Comparison of ENCODE assay signal across 26 mouse cellular contexts in genomic region chr7:63113252-63113651, GRCm38 (mm10).
DNase-seq lines count a peak whose midpoint lies in the region; ATAC-seq lines count a peak whose summit lies in the region.
"Had no signal": no experiment of that assay in that cellular context is flagged by ENCODE, and none has a peak within 500 bp of the region (broad histone marks: within the 10 kb centered on the region; RNA-seq: fewer than 3 reads in every experiment).

No protein-coding gene starts in this region.

- no peak overlapping the region for H3K9ac ChIP-seq in forebrain, embryonic 11.5 days (ENCODE audit: low read length)
- no peak overlapping the region for H3K9ac ChIP-seq in hindbrain, embryonic 13.5 days
- H3K9ac ChIP-seq in hindbrain, embryonic 12.5 days, result no peak overlapping the region
- H3K9ac ChIP-seq in hindbrain, embryonic 16.5 days (ENCODE audit: low read depth, low read length), result no peak overlapping the region
- no peak overlapping the region for H3K9ac ChIP-seq in midbrain, embryonic 11.5 days (ENCODE audit: low read length)
- H3K9ac ChIP-seq in midbrain, embryonic 16.5 days (ENCODE audit: low read depth, low read length), result no peak overlapping the region
- H3K9ac ChIP-seq: embryonic facial prominence, embryonic 12.5 days had no signal

- H3K27ac ChIP-seq in forebrain, embryonic 10.5 days, result peak overlapping the region; percentile 40; the same call in 1 of the 2 replicates
- no peak overlapping the region for H3K27ac ChIP-seq in forebrain, embryonic 11.5 days (ENCODE audit: low read depth, low read length)
- peak overlapping the region; percentile 75 for H3K27ac ChIP-seq in hindbrain, embryonic 10.5 days
- H3K27ac ChIP-seq in hindbrain, embryonic 13.5 days, result no peak overlapping the region
- no peak overlapping the region for H3K27ac ChIP-seq in hindbrain, embryonic 12.5 days
- no peak overlapping the region for H3K27ac ChIP-seq in hindbrain, embryonic 16.5 days (ENCODE audit: low read depth, low read length)
- H3K27ac ChIP-seq in midbrain, embryonic 11.5 days (ENCODE audit: low read depth, low read length), result no peak overlapping the region
- H3K27ac ChIP-seq in midbrain, embryonic 16.5 days (ENCODE audit: low read length), result no peak overlapping the region
- H3K27ac ChIP-seq: embryonic facial prominence, embryonic 10.5 days; embryonic facial prominence, embryonic 12.5 days had no signal

- no peaks in the 10 kb centered on the region for H3K36me3 ChIP-seq in forebrain, embryonic 10.5 days (replicated peaks)
- H3K36me3 ChIP-seq in forebrain, embryonic 11.5 days (ENCODE audit: control insufficient read depth, insufficient read depth, low read length), result no peaks in the 10 kb centered on the region
- no peaks in the 10 kb centered on the region for H3K36me3 ChIP-seq in hindbrain, embryonic 10.5 days
- H3K36me3 ChIP-seq in hindbrain, embryonic 13.5 days, result no peaks in the 10 kb centered on the region
- no peaks in the 10 kb centered on the region for H3K36me3 ChIP-seq in hindbrain, embryonic 12.5 days
- H3K36me3 ChIP-seq in hindbrain, embryonic 16.5 days (ENCODE audit: control insufficient read depth, insufficient read depth, low read length), result no peaks in the 10 kb centered on the region
- H3K36me3 ChIP-seq in midbrain, embryonic 11.5 days (ENCODE audit: control insufficient read depth, insufficient read depth, low read length), result no peaks in the 10 kb centered on the region
- no peaks in the 10 kb centered on the region for H3K36me3 ChIP-seq in midbrain, embryonic 16.5 days (ENCODE audit: control insufficient read depth, insufficient read depth, low read length)
- H3K36me3 ChIP-seq: embryonic facial prominence, embryonic 10.5 days; embryonic facial prominence, embryonic 12.5 days; G1E had no signal

- no peaks in the 10 kb centered on the region for H3K9me3 ChIP-seq in forebrain, embryonic 10.5 days
- no peaks in the 10 kb centered on the region for H3K9me3 ChIP-seq in forebrain, embryonic 11.5 days (ENCODE audit: control insufficient read depth, low read length)
- H3K9me3 ChIP-seq in hindbrain, embryonic 10.5 days, result no peaks in the 10 kb centered on the region
- H3K9me3 ChIP-seq in hindbrain, embryonic 13.5 days, result no peaks in the 10 kb centered on the region
- no peaks in the 10 kb centered on the region for H3K9me3 ChIP-seq in hindbrain, embryonic 12.5 days (replicated peaks)
- no peaks in the 10 kb centered on the region for H3K9me3 ChIP-seq in hindbrain, embryonic 16.5 days (ENCODE audit: control insufficient read depth, low read length)
- H3K9me3 ChIP-seq in midbrain, embryonic 11.5 days (ENCODE audit: control insufficient read depth, low read length), result no peaks in the 10 kb centered on the region
- H3K9me3 ChIP-seq in midbrain, embryonic 16.5 days (replicated peaks; ENCODE audit: control insufficient read depth, low read length, poor library complexity, severe bottlenecking), result no peaks in the 10 kb centered on the region
- H3K9me3 ChIP-seq: embryonic facial prominence, embryonic 10.5 days; embryonic facial prominence, embryonic 12.5 days had no signal

- no peak overlapping the region for H3K4me2 ChIP-seq in forebrain, embryonic 11.5 days (ENCODE audit: low read depth, low read length, severe bottlenecking)
- no peak overlapping the region for H3K4me2 ChIP-seq in hindbrain, embryonic 13.5 days
- no peak overlapping the region for H3K4me2 ChIP-seq in hindbrain, embryonic 12.5 days (replicated peaks)
- no peak overlapping the region for H3K4me2 ChIP-seq in hindbrain, embryonic 16.5 days (ENCODE audit: low read length)
- no peak overlapping the region for H3K4me2 ChIP-seq in midbrain, embryonic 11.5 days
- no peak overlapping the region for H3K4me2 ChIP-seq in midbrain, embryonic 16.5 days (ENCODE audit: low read length)
- H3K4me2 ChIP-seq: embryonic facial prominence, embryonic 12.5 days had no signal

- H3K27me3 ChIP-seq in forebrain, embryonic 10.5 days (ENCODE audit: poor library complexity, severe bottlenecking), result no peaks in the 10 kb centered on the region
- no peaks in the 10 kb centered on the region for H3K27me3 ChIP-seq in forebrain, embryonic 11.5 days (ENCODE audit: control insufficient read depth, insufficient read depth, low read length)
- H3K27me3 ChIP-seq in hindbrain, embryonic 10.5 days (ENCODE audit: insufficient read depth, poor library complexity, severe bottlenecking), result no peaks in the 10 kb centered on the region
- H3K27me3 ChIP-seq in hindbrain, embryonic 13.5 days, result no peaks in the 10 kb centered on the region
- no peaks in the 10 kb centered on the region for H3K27me3 ChIP-seq in hindbrain, embryonic 12.5 days
- H3K27me3 ChIP-seq in hindbrain, embryonic 16.5 days (replicated peaks; ENCODE audit: control insufficient read depth, insufficient read depth, low read length), result no peaks in the 10 kb centered on the region
- no peaks in the 10 kb centered on the region for H3K27me3 ChIP-seq in midbrain, embryonic 11.5 days (ENCODE audit: control insufficient read depth, insufficient read depth, low read length)
- no peaks in the 10 kb centered on the region for H3K27me3 ChIP-seq in midbrain, embryonic 16.5 days (ENCODE audit: control insufficient read depth, insufficient read depth, low read depth, low read length)
- H3K27me3 ChIP-seq: CH12.LX; embryonic facial prominence, embryonic 12.5 days; Patski had no signal

- 80% methylated on average over 2 of the region's 2 CpGs for WGBS in forebrain, embryonic 10.5 days
- 79% methylated on average over 2 of the region's 2 CpGs for WGBS in forebrain, embryonic 11.5 days
- 53% methylated on average over 2 of the region's 2 CpGs for WGBS in hindbrain, embryonic 10.5 days
- WGBS in hindbrain, embryonic 13.5 days, result 45% methylated on average over 2 of the region's 2 CpGs
- 57% methylated on average over 2 of the region's 2 CpGs for WGBS in hindbrain, embryonic 12.5 days
- WGBS in hindbrain, embryonic 16.5 days, result 55% methylated on average over 2 of the region's 2 CpGs
- 78% methylated on average over 2 of the region's 2 CpGs for WGBS in midbrain, embryonic 11.5 days
- 79% methylated on average over 2 of the region's 2 CpGs for WGBS in midbrain, embryonic 16.5 days

- H3K4me1 ChIP-seq in forebrain, embryonic 10.5 days, result peaks cover 23% of the 10 kb centered on the region
- H3K4me1 ChIP-seq in forebrain, embryonic 11.5 days (replicated peaks; ENCODE audit: control insufficient read depth, insufficient read depth, low read length), result 0 out of 2 replicates have a peak, but pooled peaks cover 2% of the 10 kb centered on the region
- H3K4me1 ChIP-seq in hindbrain, embryonic 10.5 days (replicated peaks), result peaks cover 28% of the 10 kb centered on the region
- H3K4me1 ChIP-seq in hindbrain, embryonic 13.5 days (replicated peaks), result peaks cover 3% of the 10 kb centered on the region
- peaks cover 3% of the 10 kb centered on the region; the same call in 1 of the 2 replicates for H3K4me1 ChIP-seq in hindbrain, embryonic 12.5 days
- H3K4me1 ChIP-seq in hindbrain, embryonic 16.5 days (ENCODE audit: control insufficient read depth, insufficient read depth, low read depth, low read length), result no peaks in the 10 kb centered on the region
- no peaks in the 10 kb centered on the region for H3K4me1 ChIP-seq in midbrain, embryonic 11.5 days (ENCODE audit: control insufficient read depth, insufficient read depth, low read length)
- no peaks in the 10 kb centered on the region for H3K4me1 ChIP-seq in midbrain, embryonic 16.5 days (ENCODE audit: control insufficient read depth, insufficient read depth, low read length)
- H3K4me1 ChIP-seq: embryonic facial prominence, embryonic 10.5 days; embryonic facial prominence, embryonic 12.5 days had no signal

- no peak overlapping the region for H3K4me3 ChIP-seq in forebrain, embryonic 10.5 days
- no peak overlapping the region for H3K4me3 ChIP-seq in forebrain, embryonic 11.5 days (ENCODE audit: low read depth, low read length)
- H3K4me3 ChIP-seq in hindbrain, embryonic 10.5 days, result no peak overlapping the region
- no peak overlapping the region for H3K4me3 ChIP-seq in hindbrain, embryonic 13.5 days
- no peak overlapping the region for H3K4me3 ChIP-seq in hindbrain, embryonic 12.5 days
- H3K4me3 ChIP-seq in hindbrain, embryonic 16.5 days (ENCODE audit: low read length), result no peak overlapping the region
- no peak overlapping the region for H3K4me3 ChIP-seq in midbrain, embryonic 11.5 days (ENCODE audit: low read depth, low read length)
- H3K4me3 ChIP-seq in midbrain, embryonic 16.5 days (ENCODE audit: low read depth, low read length), result no peak overlapping the region
- H3K4me3 ChIP-seq: embryonic facial prominence, embryonic 10.5 days; embryonic facial prominence, embryonic 12.5 days had no signal

- no peak for ATAC-seq in forebrain, embryonic 11.5 days (replicated peaks; ENCODE audit: low FRiP score)
- no peak for ATAC-seq in hindbrain, embryonic 13.5 days (ENCODE audit: low FRiP score)
- peak; percentile 28; the same call in 1 of the 2 replicates for ATAC-seq in hindbrain, embryonic 12.5 days (ENCODE audit: low FRiP score)
- ATAC-seq in hindbrain, embryonic 16.5 days, result no peak
- ATAC-seq in midbrain, embryonic 11.5 days (ENCODE audit: low FRiP score), result 0 out of 2 replicates have a peak, but pooled peaks have one; percentile 22
- ATAC-seq in midbrain, embryonic 16.5 days, result no peak
- ATAC-seq: activated CD4-positive, CD25-positive, alpha-beta regulatory T cell, adult 4 months; CD4-positive, CD25-positive, alpha-beta regulatory T cell, adult 4 months; forebrain, embryonic 14.5 days; forebrain, embryonic 16.5 days; Patski had no signal

- no peak for DNase-seq in forebrain, embryonic 10.5 days (ENCODE audit: extremely low spot score, low spot score)
- DNase-seq in forebrain, embryonic 11.5 days (ENCODE audit: low spot score), result no peak
- peak; percentile 12 for DNase-seq in hindbrain, embryonic 10.5 days (ENCODE audit: low spot score)
- DNase-seq in midbrain, embryonic 11.5 days (ENCODE audit: low spot score, missing footprints), result no peak
- DNase-seq: adrenal gland, adult 8-10 months; adrenal gland, postnatal 14 days; adrenal gland, postnatal 36 days; B cell, adult 2 months; cerebellum, adult 11-12 months; cerebellum, adult 2 months; cerebellum, adult 9-10 months; cerebellum, postnatal 10 days; cerebellum, postnatal 25 days had no signal

Comparison
In these comparisons a context has a peak if more than half of its experiments do, and no peak if none do; other contexts are left out.
1. H3K27ac ChIP-seq: peak in forebrain, embryonic 10.5 days (single experiment) and hindbrain, embryonic 10.5 days (single experiment); none in forebrain, embryonic 11.5 days (single experiment), hindbrain, embryonic 13.5 days (single experiment), hindbrain, embryonic 12.5 days (single experiment), hindbrain, embryonic 16.5 days (single experiment), midbrain, embryonic 11.5 days (single experiment) and midbrain, embryonic 16.5 days (single experiment).
2. ATAC-seq: peak in hindbrain, embryonic 12.5 days (single experiment) and midbrain, embryonic 11.5 days (single experiment); none in forebrain, embryonic 11.5 days (single experiment), hindbrain, embryonic 13.5 days (single experiment), hindbrain, embryonic 16.5 days (single experiment) and midbrain, embryonic 16.5 days (single experiment).